28 mouse cellular contexts compared by ENCODE assay signal in genomic region chr8:86726959-86727358, GRCm38 (mm10). TPM values are rescaled to one million over a fixed set of nuclear protein-coding genes. Genes with fewer than 3 reads are reported as not detected.
DNase-seq lines count a peak whose midpoint lies in the region; ATAC-seq and TF ChIP-seq lines count a peak whose summit lies in the region.
"Had no signal": no experiment of that assay in that cellular context is flagged by ENCODE, and none has a peak within 500 bp of the region (broad histone marks: within the 10 kb centered on the region; RNA-seq: fewer than 3 reads in every experiment).

No protein-coding gene starts in this region.

- H3K9me3 ChIP-seq in liver, embryonic 11.5 days (ENCODE audit: control insufficient read depth, low read length) = no peaks in the 10 kb centered on the region
- H3K9me3 ChIP-seq: embryonic facial prominence, embryonic 13.5 days; forebrain, embryonic 10.5 days; forebrain, embryonic 15.5 days; hindbrain, embryonic 15.5 days; limb, embryonic 12.5 days; liver, embryonic 13.5 days; midbrain, embryonic 12.5 days had no signal

- DNase-seq in frontal cortex, postnatal 14 days (ENCODE audit: low spot score in 2 of 2) = no peak
- DNase-seq in liver, embryonic 11.5 days (ENCODE audit: low spot score) = no peak
- DNase-seq in liver = no peak
- DNase-seq in spleen, adult 2 months (ENCODE audit: low read depth in 1 of 2, low spot score in 2 of 2) = no peak
- no peak for DNase-seq in spleen, postnatal 14 days (ENCODE audit: low spot score in 2 of 2)
- DNase-seq in adipocyte (ENCODE audit: low spot score) = no peak
- DNase-seq: adrenal gland, postnatal 10 days; cerebellum, adult 11-12 months; cerebellum, adult 9-11 months; gastrocnemius, postnatal 14 days; kidney, adult 11 months; kidney, postnatal 14 days; liver, embryonic 13.5 days; lung, embryonic 14.5 days; lung, postnatal 14 days; right cerebral cortex, postnatal 25 days; spleen, adult 18-20 months had no signal

- no peaks in the 10 kb centered on the region for H3K27me3 ChIP-seq in liver, embryonic 11.5 days (replicated peaks; ENCODE audit: control insufficient read depth, insufficient read depth, low read length)
- H3K27me3 ChIP-seq in spleen, adult 2 months (ENCODE audit: control insufficient read depth, insufficient read depth, low read length) = no peaks in the 10 kb centered on the region
- H3K27me3 ChIP-seq: embryonic facial prominence, embryonic 13.5 days; forebrain, embryonic 15.5 days; hindbrain, embryonic 15.5 days; limb, embryonic 12.5 days; liver, embryonic 13.5 days; midbrain, embryonic 12.5 days had no signal

- no peak for TF ChIP-seq POLR2A in spleen, adult 2 months (IDR thresholded peaks at IDR 0.05; ENCODE audit: low read depth, low read length)

- H3K9ac ChIP-seq in liver, embryonic 11.5 days (ENCODE audit: low read depth, low read length) = no peak overlapping the region
- H3K9ac ChIP-seq: embryonic facial prominence, embryonic 13.5 days; forebrain, embryonic 15.5 days; hindbrain, embryonic 15.5 days; limb, embryonic 12.5 days; liver, embryonic 13.5 days; lung, embryonic 14.5 days; midbrain, embryonic 12.5 days had no signal

- H3K27ac ChIP-seq in liver, embryonic 11.5 days (ENCODE audit: low read depth, low read length) = no peak overlapping the region
- H3K27ac ChIP-seq in spleen, adult 2 months (ENCODE audit: insufficient read depth, low read length) = 0 out of 2 replicates have a peak overlapping the region, but pooled peaks have one; percentile 40
- H3K27ac ChIP-seq: embryonic facial prominence, embryonic 13.5 days; forebrain, embryonic 10.5 days; forebrain, embryonic 15.5 days; hindbrain, embryonic 15.5 days; left cerebral cortex, adult 2 months; limb, embryonic 12.5 days; liver, embryonic 13.5 days; midbrain, embryonic 12.5 days had no signal

- WGBS in liver, embryonic 11.5 days = 79% methylated on average over 6 of the region's 6 CpGs
- WGBS in spleen, adult 2 months = 72% methylated on average over 6 of the region's 6 CpGs

- H3K4me1 ChIP-seq in liver, embryonic 11.5 days (replicated peaks; ENCODE audit: control insufficient read depth, insufficient read depth, low read length) = peaks cover 19% of the 10 kb centered on the region
- H3K4me1 ChIP-seq in spleen, adult 2 months (ENCODE audit: control insufficient read depth, insufficient read depth, insufficient read length) = no peaks in the 10 kb centered on the region; the same call in 1 of the 2 replicates

- peak overlapping the region; percentile 20; the same call in 1 of the 2 replicates for H3K4me2 ChIP-seq in liver, embryonic 11.5 days
- H3K4me2 ChIP-seq: embryonic facial prominence, embryonic 13.5 days; forebrain, embryonic 15.5 days; heart, embryonic 11.5 days; hindbrain, embryonic 15.5 days; limb, embryonic 12.5 days; liver, embryonic 13.5 days; lung, embryonic 14.5 days; midbrain, embryonic 12.5 days had no signal

- ATAC-seq in frontal cortex, adult (ENCODE audit: low TSS enrichment) = peak; percentile 44; the same call in 1 of the 2 replicates
- ATAC-seq in liver, embryonic 11.5 days (replicated peaks; ENCODE audit: low FRiP score) = no peak
- ATAC-seq: CD4-positive, CD25-positive, alpha-beta regulatory T cell, adult 4 months; forebrain, embryonic 15.5 days; inflammation-experienced regulatory T-cells, adult 6 months had no signal

- no peaks in the 10 kb centered on the region for H3K36me3 ChIP-seq in liver, embryonic 11.5 days (ENCODE audit: control insufficient read depth, insufficient read depth, low read length)
- H3K36me3 ChIP-seq in spleen, adult 2 months (ENCODE audit: control insufficient read depth, insufficient read depth, low read length) = peaks cover 1% of the 10 kb centered on the region; the same call in 1 of the 2 replicates

- no peak overlapping the region for H3K4me3 ChIP-seq in liver, embryonic 11.5 days (ENCODE audit: low read depth, low read length)
- no peak overlapping the region for H3K4me3 ChIP-seq in spleen, adult 2 months (ENCODE audit: extremely low read depth, insufficient read depth, insufficient read length)
- H3K4me3 ChIP-seq: embryonic facial prominence, embryonic 13.5 days; forebrain, embryonic 10.5 days; forebrain, embryonic 15.5 days; hindbrain, embryonic 15.5 days; left cerebral cortex, adult 2 months; limb, embryonic 12.5 days; liver, embryonic 13.5 days; midbrain, embryonic 12.5 days had no signal

- no peak for TF ChIP-seq CTCF in spleen, adult 2 months (IDR thresholded peaks at IDR 0.05; ENCODE audit: extremely low read depth, insufficient read depth, insufficient read length, insufficient replicate concordance)

RNA-seq across cellular contexts. Expression of gene Gm10638, which starts 18.5 kb away (rescaled TPM):
- 1.1 and 1.4 TPM in 2 replicates for polyA plus RNA-seq in liver, embryonic 11.5 days (2014; fragmentation: Nextera tagmentation; extraction: Ambion mirVana)
- 1.3 and 2.0 TPM in 2 replicates for polyA plus RNA-seq in spleen, adult 2 months (2012; rRNA removed)
- polyA plus RNA-seq: CD4-positive, CD25-positive, alpha-beta regulatory T cell, adult 4 months had no signal

RNA-seq across cellular contexts. Expression of gene Siah1a, which starts 18.8 kb away (rescaled TPM):
- polyA plus RNA-seq in liver, embryonic 11.5 days (2014; fragmentation: Nextera tagmentation; extraction: Ambion mirVana) = 26.7 and 28.0 TPM in 2 replicates
- 11.5 and 13.3 TPM in 2 replicates for polyA plus RNA-seq in spleen, adult 2 months (2012; rRNA removed)
